ENCODE assay signal across 8 mouse cellular contexts in the genomic region with DNA sequence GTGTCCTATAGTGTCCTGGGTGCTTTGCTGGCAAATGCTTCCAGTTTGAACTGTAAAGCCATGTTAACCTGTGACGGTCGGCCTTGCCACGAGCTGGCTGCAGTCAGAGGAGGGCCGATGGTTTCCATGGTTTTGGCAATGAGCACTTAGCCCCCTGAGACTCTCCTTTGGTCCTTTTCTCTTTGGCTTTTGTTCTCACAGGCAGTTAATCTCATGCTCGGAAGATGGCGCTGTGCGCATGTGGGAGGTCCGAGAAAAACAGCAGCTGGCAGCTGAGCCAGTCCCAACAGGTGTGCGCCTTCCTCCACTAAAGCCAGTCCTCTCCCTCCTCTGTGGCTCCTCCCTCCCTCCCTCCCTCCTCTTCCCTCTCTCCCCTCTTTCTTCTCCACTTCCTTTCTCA. TPM values are rescaled to one million over a fixed set of nuclear protein-coding genes. Genes with fewer than 3 reads are reported as not detected.
DNase-seq lines count a peak whose midpoint lies in the region; TF ChIP-seq lines count a peak whose summit lies in the region.

No protein-coding gene starts in this region.

- H3K36me3 ChIP-seq in embryonic facial prominence, embryonic 10.5 days (replicated peaks), result no peaks in the 10 kb centered on the region; the same call in 1 of the 2 replicates

- peaks cover 11% of the 10 kb centered on the region for H3K4me1 ChIP-seq in embryonic facial prominence, embryonic 10.5 days

- H3K27ac ChIP-seq in embryonic facial prominence, embryonic 10.5 days (replicated peaks), result peak overlapping the region; percentile 54; the same call in 1 of the 2 replicates
- peak overlapping the region; percentile 48; the same call in 1 of the 2 replicates for H3K27ac ChIP-seq in layer of hippocampus, adult 2 months

- H3K4me3 ChIP-seq in embryonic facial prominence, embryonic 10.5 days, result no peak overlapping the region
- H3K4me3 ChIP-seq in layer of hippocampus, adult 2 months, result no peak overlapping the region

- TF ChIP-seq CTCF in layer of hippocampus, adult 2 months (conservative IDR thresholded peaks at IDR 0.05), result peak; percentile 83

- DNase-seq in CD4-positive, CD25-positive, alpha-beta regulatory T cell, adult 2 months (ENCODE audit: low read depth, low spot score), result peak; percentile 75
- DNase-seq in adrenal gland, postnatal 10 days, result peak; percentile 74
- DNase-seq in embryonic facial prominence, embryonic 10.5 days (ENCODE audit: low spot score), result peak; percentile 82
- peak; percentile 71 for DNase-seq in heart, postnatal 4 days
- DNase-seq in layer of hippocampus, adult 2 months (ENCODE audit: low spot score in 2 of 2), result peak; percentile 60 to 76
- DNase-seq in lung, postnatal 10 days, result peak; percentile 70
- peak; percentile 92 for DNase-seq in retina, embryonic 14.5 days (ENCODE audit: low spot score)
- peak; percentile 42 for DNase-seq in urinary bladder, postnatal 25 days (ENCODE audit: low spot score)

- no peaks in the 10 kb centered on the region for H3K9me3 ChIP-seq in embryonic facial prominence, embryonic 10.5 days

- H3K27me3 ChIP-seq in embryonic facial prominence, embryonic 10.5 days (replicated peaks; ENCODE audit: low read depth, poor library complexity, severe bottlenecking), result no peaks in the 10 kb centered on the region

- 9% methylated on average over 9 of the region's 9 CpGs for WGBS in embryonic facial prominence, embryonic 10.5 days

RNA-seq across cellular contexts. Expression of a gene that starts 41.8 kb away (rescaled TPM):
- 10 to 100 TPM; 19.0 to 22.4 TPM for total RNA-seq in adrenal gland, postnatal 10 days (2021)
- polyA plus RNA-seq in embryonic facial prominence, embryonic 10.5 days (2016; fragmentation: Nextera tagmentation; extraction: Ambion mirVana), result 17.1 and 17.3 TPM in 2 replicates
- total RNA-seq in heart, postnatal 4 days (2021), result 10 to 100 TPM; 18.2 to 18.5 TPM
- total RNA-seq in layer of hippocampus, adult 2 months (2021), result 10 to 100 TPM; 22.8 to 23.2 TPM

Comparison
In these comparisons a context has a peak if more than half of its experiments do, and no peak if none do; other contexts are left out.
1. DNase-seq: peak in every context shown above with its lines; median percentile 92 in retina, embryonic 14.5 days; 82 in embryonic facial prominence, embryonic 10.5 days; 75 in CD4-positive, CD25-positive, alpha-beta regulatory T cell, adult 2 months; 74 in adrenal gland, postnatal 10 days; 71 in heart, postnatal 4 days; 70 in lung, postnatal 10 days; 68 in layer of hippocampus, adult 2 months; 42 in urinary bladder, postnatal 25 days.